Mouse (Mus musculus) layer of hippocampus, postnatal 14 days (tissue): ENCODE results near the gene Pla2g12a. TPM values are rescaled to one million over a fixed set of nuclear protein-coding genes. Genes with fewer than 3 reads are reported as not detected.

Source experiments
- total RNA-seq, 2 experiments: library from RNA; stranded (reverse); gene quantifications; 2 replicates each; pipeline ENCODE4 v1.2.3; 2021

Gene Pla2g12a
- total RNA-seq, 2 experiments from 2014 or later, result 21.4 to 23.6 TPM

Other genes with a start within 250 kb of the Pla2g12a start
- gene Egf, start 123.3 kb upstream of the Pla2g12a start, total RNA-seq, result 1 to 10 TPM; 1.5 to 2.4 TPM
- not detected for gene Lrit3, start 74.6 kb upstream of the Pla2g12a start, total RNA-seq
- gene Rrh, start 56.0 kb upstream of the Pla2g12a start, total RNA-seq, result under 1 TPM; 0.62 to 0.93 TPM
- 10 to 100 TPM; 45.3 to 50.9 TPM for gene Gar1, start 47.2 kb upstream of the Pla2g12a start, total RNA-seq
- not detected for gene Cfi, start 42.7 kb upstream of the Pla2g12a start, total RNA-seq
- gene Casp6, start 22.8 kb downstream of the Pla2g12a start, total RNA-seq, result 1 to 10 TPM; 7.5 to 7.6 TPM
- 1 to 10 TPM; 4.7 to 5.9 TPM for gene Mcub, start 91.6 kb downstream of the Pla2g12a start, total RNA-seq
- 10 to 100 TPM; 59.4 to 60.7 TPM for gene Sec24b, start 182.9 kb downstream of the Pla2g12a start, total RNA-seq